Mouse (Mus musculus): Measurements from ENCODE around the gene Cdc26. TPM values are rescaled to one million over a fixed set of nuclear protein-coding genes. Genes with fewer than 3 reads are reported as not detected.
A peak's percentile ranks its signal among the peaks of the same experiment; 100 is the strongest.

The Cdc26 gene
- total RNA-seq (2012; rRNA removed) (80.9 and 81.4 TPM in 2 replicates), polyA plus RNA-seq (2012; ENCODE audit: insufficient read depth in 1 of 2, insufficient read length in 2 of 2, low read depth in 1 of 2, low replicate concordance in 2 of 2, missing spikeins in 1 of 2) (10 to 100 TPM in 1 of 2 experiments, not detected in 1; 80.4 TPM)

DNA sequence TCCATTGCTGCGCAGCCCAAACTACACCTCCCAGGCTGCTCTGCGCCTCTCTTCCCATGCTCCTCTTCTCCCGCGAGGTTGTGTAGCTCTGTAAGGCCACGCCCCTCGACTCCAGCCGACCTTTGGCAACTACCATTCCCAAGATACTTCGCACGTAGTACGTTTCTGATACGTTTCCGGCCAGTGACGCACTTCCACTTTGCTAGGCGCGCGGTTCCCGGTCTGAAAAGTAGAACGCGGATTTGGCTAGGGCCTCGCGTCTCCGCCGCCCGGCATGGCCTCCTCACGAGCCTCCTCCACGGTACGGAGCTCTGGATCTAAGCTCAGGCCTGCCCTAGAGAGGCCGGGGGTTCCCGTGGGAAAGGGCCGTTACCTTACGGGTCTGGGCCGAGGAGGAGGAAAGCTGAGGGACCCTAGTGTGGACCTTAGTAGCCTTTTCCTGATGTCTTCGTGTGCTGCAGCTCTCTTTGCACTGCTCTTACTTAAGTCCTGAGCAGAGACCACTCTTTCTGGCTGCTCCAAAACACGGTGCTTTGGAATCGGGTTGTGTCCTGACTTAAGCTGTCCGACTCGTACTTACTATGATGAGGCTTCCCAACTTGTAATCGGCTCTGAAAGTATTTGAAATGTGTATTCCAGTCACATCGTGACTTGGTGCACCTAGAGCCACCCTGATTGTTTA is at the start of gene Cdc26, which contains the start of gene Prpf4:
Gene Cdc26 (minus strand): TSS at position 42 of the 682 bp plus-strand sequence.
Gene Prpf4 (plus strand): TSS at position 197 of the 682 bp plus-strand sequence.
- H3K27me3 ChIP-seq (ENCODE audit: control insufficient read depth in 1 of 2, insufficient read depth in 2 of 2, low read length in 2 of 2): no peaks in the 10 kb centered on the region
- peaks cover 31% of the 10 kb centered on the region for H3K79me2 ChIP-seq (ENCODE audit: control insufficient read depth, insufficient read depth, low read length, poor library complexity)
- H3K27ac ChIP-seq (ENCODE audit: control insufficient read depth, low read depth, low read length): peak within 1 kb of the TSS; percentile 91
- H3K9me3 ChIP-seq (replicated peaks; ENCODE audit: insufficient read depth, low read length): no peaks in the 10 kb centered on the region
- H3K9ac ChIP-seq (ENCODE audit: control insufficient read depth, low read depth, low read length, poor library complexity, severe bottlenecking): peak within 1 kb of the TSS; percentile 84
- H3K4me1 ChIP-seq (ENCODE audit: control insufficient read depth in 1 of 2, insufficient read depth in 2 of 2, low read length in 2 of 2): peaks cover 12 to 13% of the 10 kb centered on the region in 2 experiments
- H3K4me3 ChIP-seq (ENCODE audit: control insufficient read depth in 1 of 2, insufficient read depth in 1 of 2, low read depth in 2 of 2, low read length in 2 of 2): peak within 1 kb of the TSS; percentile 73 to 76
- DNase-seq (ENCODE audit: low read depth, low spot score): peak; percentile 99
- peaks cover 8 to 23% of the 10 kb centered on the region in 2 experiments for H3K36me3 ChIP-seq (ENCODE audit: control insufficient read depth in 1 of 2, insufficient read depth in 2 of 2, low read length in 2 of 2)
- TF ChIP-seq GATA1 (IDR thresholded peaks at IDR 0.05; ENCODE audit: low read depth, low read length) (no peak), USF1 (IDR thresholded peaks at IDR 0.05; ENCODE audit: low read depth, low read length) (no peak), NRF1 (IDR thresholded peaks at IDR 0.05; ENCODE audit: insufficient read depth, low read depth, low read length, poor library complexity, severe bottlenecking) (peak; percentile 45; the same call in 1 of the 2 replicates), TBP (IDR thresholded peaks at IDR 0.05; ENCODE audit: low read depth, low read length) (peak; percentile 76), BHLHE40 (IDR thresholded peaks at IDR 0.05; ENCODE audit: borderline replicate concordance, low read depth, low read length) (no peak), ZNF384 (IDR thresholded peaks at IDR 0.05; ENCODE audit: low read depth, low read length) (no peak), MEF2A (IDR thresholded peaks at IDR 0.05; ENCODE audit: extremely low read depth, insufficient replicate concordance, low read depth, low read length, poor library complexity, severe bottlenecking) (peak; percentile 7; the same call in 1 of the 2 replicates), UBTF (IDR thresholded peaks at IDR 0.05; ENCODE audit: borderline replicate concordance, insufficient read depth, low read depth, low read length) (no peak), JUND (IDR thresholded peaks at IDR 0.05; ENCODE audit: low read depth, low read length) (no peak), ZKSCAN1 (IDR thresholded peaks at IDR 0.05; ENCODE audit: low read depth, low read length) (no peak), MYB (IDR thresholded peaks at IDR 0.05; ENCODE audit: low read depth, low read length) (no peak), KAT2A (conservative IDR thresholded peaks at IDR 0.05; ENCODE audit: low read depth, low read length) (peak; percentile 95), HCFC1 (IDR thresholded peaks at IDR 0.05; ENCODE audit: low read depth, low read length) (peak; percentile 97), CTCF (IDR thresholded peaks at IDR 0.05 in 2 of 3, conservative IDR thresholded peaks at IDR 0.05 in 1 of 3; ENCODE audit: control insufficient read depth in 1 of 3, insufficient read depth in 1 of 3, low read depth in 2 of 3, low read length in 3 of 3, poor library complexity in 1 of 3, severe bottlenecking in 1 of 3) (no peak), SIN3A (IDR thresholded peaks at IDR 0.05; ENCODE audit: low read length) (peak; percentile 91), CHD2 (IDR thresholded peaks at IDR 0.05; ENCODE audit: low read length) (peak; percentile 97), MAZ (IDR thresholded peaks at IDR 0.05; ENCODE audit: low read depth, low read length) (no peak), ZC3H11A (IDR thresholded peaks at IDR 0.05; ENCODE audit: low read depth, low read length) (no peak), RAD21 (IDR thresholded peaks at IDR 0.05; ENCODE audit: low read depth, low read length) (no peak), MXI1 (IDR thresholded peaks at IDR 0.05; ENCODE audit: low read depth, low read length) (peak; percentile 93), MAFK (IDR thresholded peaks at IDR 0.05; ENCODE audit: borderline replicate concordance, low read depth, low read length) (no peak), ZMIZ1 (IDR thresholded peaks at IDR 0.05; ENCODE audit: low read depth, low read length) (peak; percentile 90), MAX (IDR thresholded peaks at IDR 0.05; ENCODE audit: low read length) (peak; percentile 89), ETS1 (IDR thresholded peaks at IDR 0.05; ENCODE audit: low read depth, low read length) (peak; percentile 38; the same call in 1 of the 2 replicates), POLR2AphosphoS5 (IDR thresholded peaks at IDR 0.05; ENCODE audit: borderline replicate concordance, low read depth, low read length) (no peak), GABPA (IDR thresholded peaks at IDR 0.05; ENCODE audit: low read depth, low read length) (no peak), TAL1 (IDR thresholded peaks at IDR 0.05; ENCODE audit: low read length) (no peak), USF2 (IDR thresholded peaks at IDR 0.05; ENCODE audit: borderline replicate concordance in 1 of 2, insufficient read depth in 1 of 2, low read depth in 1 of 2, low read length in 2 of 2) (no peak), CHD1 (IDR thresholded peaks at IDR 0.05; ENCODE audit: low read depth, low read length) (no peak), ELF1 (IDR thresholded peaks at IDR 0.05; ENCODE audit: low read depth, low read length) (peak; percentile 84), POLR2A (IDR thresholded peaks at IDR 0.05; ENCODE audit: control insufficient read depth in 1 of 2, insufficient read depth in 1 of 2, low read depth in 1 of 2, low read length in 2 of 2, poor library complexity in 1 of 2) (peak; percentile 94 to 99), NELFE (IDR thresholded peaks at IDR 0.05; ENCODE audit: low read depth, low read length) (peak; percentile 98), TCF12 (IDR thresholded peaks at IDR 0.05; ENCODE audit: low read depth, low read length) (peak; percentile 70; the same call in 1 of the 2 replicates), MYC (IDR thresholded peaks at IDR 0.05; ENCODE audit: low read depth, low read length) (peak; percentile 88), SMC3 (IDR thresholded peaks at IDR 0.05; ENCODE audit: low read depth, low read length) (no peak), EP300 (IDR thresholded peaks at IDR 0.05; ENCODE audit: low read depth in 1 of 2, low read length in 2 of 2) (no peak)
